Mouse (Mus musculus): ENCODE measurements around the gene Slc9a6.

Slc9a6 gene

DNA sequence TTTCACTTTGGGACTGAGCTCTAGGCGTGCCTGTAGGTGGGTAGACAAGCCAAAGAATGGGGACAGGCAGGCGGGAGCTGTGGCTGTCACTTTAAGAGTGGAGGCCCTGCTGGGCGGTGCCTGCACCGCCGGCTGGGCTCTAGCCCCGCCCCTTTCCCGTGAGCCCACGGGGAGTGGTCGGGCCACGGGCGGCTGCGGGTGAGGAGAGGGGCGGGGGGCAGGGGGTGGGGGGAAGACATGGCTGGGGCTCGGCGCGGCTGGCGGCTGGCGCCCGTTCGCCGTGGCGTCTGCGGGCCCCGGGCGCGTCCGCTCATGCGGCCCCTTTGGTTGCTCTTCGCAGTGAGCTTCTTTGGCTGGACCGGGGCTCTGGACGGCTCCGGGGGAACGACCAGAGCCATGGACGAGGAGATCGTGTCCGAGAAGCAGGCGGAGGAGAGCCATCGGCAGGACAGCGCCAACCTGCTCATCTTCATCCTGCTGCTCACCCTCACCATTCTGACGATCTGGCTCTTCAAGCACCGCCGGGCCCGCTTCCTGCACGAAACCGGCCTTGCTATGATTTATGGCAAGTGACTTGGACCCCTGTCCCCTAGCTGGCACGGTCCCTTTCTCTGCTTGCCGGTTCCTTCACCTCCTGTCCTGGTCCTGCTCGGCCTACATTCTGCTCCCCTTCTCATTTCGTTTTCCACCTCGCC, at the start of gene Slc9a6:
Slc9a6 (plus strand) TSS at position 135 of the 695 bp plus-strand sequence.
- WGBS: 6% methylated on average over 48 of the region's 50 CpGs

DNA sequence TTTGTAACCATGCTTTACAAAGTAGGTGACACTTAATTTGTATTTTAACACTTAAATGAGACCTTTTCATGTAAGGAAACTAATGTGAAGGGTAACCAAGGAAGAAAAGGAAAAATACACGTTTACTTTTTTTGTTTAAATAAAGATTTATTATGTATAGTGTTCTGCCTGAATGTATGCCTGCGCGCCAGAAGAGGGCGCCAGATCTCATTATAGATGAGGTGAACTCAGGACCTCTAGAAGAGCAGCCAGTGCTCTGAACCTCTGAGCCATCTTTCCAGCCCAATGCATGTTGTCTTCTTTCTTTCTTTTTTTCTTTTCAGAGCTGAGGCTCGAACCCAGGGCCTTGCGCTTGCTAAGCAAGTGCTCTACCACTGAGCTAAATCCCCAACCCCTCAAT, 37.1 kb upstream of the Slc9a6 start:
- 23% methylated on average over 6 of the region's 6 CpGs for WGBS

DNA sequence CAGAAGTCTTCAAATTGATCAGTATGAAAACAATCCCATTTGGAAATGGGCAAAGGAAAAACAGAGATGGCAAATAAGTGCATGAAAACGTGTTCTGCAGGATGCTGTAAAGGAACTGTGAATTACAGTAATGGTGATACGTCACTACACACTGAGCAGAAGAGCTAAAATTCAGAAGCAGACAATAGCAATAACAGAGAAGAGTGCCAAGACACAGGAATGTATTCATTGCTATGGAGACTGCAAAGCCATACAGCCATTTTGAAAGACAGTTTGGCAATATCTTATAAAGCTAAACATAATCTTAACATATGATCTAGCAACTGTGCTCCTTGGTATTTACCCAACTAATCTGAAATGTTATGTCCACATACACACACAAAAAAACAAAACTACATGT, 31.4 kb upstream of the Slc9a6 start:
- WGBS: 38% methylated on average over 2 of the region's 2 CpGs

DNA sequence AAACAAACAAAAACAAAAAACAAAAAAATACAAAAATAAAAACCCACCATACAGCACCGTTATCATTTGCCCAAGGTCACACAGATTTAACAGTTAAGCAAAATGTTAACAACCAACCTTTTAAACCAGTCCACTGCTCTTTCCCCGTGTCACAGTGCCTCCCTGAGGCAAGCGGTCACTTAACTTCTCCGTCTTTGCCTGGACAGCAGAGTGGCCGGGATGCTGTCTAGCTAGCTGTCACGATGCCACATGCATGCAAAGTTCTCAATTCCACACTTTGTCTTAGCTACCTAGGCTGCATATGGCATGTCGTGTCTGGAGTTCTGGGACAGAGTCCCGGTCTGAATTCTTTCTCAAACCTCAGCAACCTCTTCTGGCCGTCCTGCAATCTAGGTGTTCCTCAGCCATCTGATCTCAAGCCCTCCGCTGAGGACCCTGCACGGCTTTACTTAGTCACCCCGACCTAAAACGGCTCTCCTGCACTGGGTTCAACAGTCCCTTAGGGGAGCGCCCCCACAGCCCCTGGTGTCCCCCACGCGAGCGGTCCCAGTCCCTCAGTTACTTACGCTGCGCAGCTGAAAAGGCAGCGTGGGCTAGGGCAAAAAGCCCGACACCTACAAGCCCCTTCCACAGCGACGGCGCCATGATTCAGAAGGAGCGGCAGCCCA, 12.2 kb upstream of the Slc9a6 start:
- WGBS: 9% methylated on average over 25 of the region's 25 CpGs

DNA sequence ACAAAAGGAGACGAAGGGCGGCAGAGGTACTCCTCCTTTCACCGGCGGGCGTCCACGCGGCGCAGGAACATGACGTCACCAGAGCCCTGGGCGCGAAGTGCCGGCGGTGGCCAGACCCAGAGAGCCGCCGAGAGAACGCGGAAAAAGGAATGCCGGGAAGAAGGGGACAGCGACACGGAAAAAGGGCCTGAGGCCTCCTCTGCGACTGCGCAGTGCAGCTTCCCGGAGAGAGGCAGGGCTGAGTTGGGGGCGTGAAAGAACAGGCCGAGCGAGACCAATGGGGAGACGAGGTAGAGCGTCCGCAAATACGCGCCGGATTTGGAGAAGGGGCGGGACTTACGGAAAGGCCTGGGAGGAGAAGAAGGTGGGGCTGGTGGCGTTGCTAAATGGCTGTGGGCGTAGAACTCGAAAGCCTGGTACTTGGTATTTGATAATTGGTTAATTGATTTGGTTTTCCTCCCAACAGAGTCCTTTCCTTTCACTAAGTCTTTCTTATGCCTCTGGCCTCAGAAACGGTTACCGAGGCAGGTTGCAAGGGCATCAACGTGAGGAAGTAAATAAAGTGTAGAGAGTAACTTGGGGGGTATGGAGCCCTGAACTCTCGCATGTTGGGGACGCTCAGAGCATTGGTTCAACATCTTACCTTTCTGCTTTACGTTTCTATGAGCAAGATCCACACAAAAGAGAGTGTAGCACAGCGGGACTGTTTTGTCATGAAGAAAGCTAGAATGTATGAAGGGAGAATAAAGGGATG, 11.5 kb upstream of the Slc9a6 start, which contains the start of gene Mmgt1:
Mmgt1 (minus strand) TSS at position 183 of the 754 bp plus-strand sequence.
- WGBS: 4% methylated on average over 44 of the region's 44 CpGs

DNA sequence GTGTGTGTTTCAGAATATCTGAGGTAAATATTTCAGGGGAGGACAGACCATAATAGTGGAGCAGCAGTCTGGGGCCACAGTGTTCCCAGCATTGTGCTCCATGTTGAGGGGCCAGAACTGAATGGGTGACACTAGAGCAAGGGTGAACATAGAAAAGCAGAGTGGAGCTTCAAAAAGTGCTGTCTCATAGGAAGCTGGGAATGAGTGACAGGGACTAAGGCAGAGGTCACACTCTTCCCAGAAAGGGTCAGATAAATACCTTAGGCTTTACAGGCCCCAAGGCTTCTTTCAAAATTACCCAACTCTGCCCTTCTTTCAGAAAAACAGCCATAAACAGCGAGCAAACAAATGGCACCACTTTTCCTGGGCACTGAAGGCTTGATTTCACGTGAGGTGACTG, 3.0 kb upstream of the Slc9a6 start:
- WGBS: 89% methylated on average over 2 of the region's 2 CpGs

DNA sequence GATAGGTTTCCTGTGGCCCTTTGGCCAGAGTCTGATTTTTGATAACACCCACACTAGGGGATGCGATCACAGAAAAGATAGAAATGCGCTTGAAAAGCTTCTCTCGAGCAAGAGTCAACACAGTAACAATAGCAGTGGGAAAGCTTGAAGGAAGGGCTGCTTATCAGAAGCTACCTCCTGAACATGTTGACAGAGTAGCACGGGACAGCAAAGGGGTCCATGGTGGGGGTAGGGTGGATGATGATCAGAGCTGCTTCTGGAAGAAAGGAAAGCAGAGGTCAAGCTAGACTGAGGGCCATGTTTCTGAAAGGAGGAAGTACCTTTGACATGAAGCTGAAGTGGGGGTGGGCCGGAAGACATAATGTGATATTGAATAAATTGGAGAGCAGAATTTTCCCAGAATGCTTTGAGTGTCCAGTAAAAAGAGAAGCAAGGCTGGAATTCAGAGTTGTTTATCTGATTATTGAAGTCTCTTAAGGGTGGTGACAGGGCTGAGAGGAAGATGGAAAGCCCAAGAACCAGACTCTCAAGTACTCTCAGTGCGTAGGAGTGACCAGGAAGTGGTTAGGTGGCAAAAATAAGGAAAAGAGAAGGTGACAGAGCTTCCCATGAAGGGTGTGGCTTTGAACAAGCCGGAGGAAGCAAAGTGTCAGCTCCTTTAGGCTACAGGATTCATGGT, 2.4 kb upstream of the Slc9a6 start:
- WGBS: 84% methylated on average over 7 of the region's 7 CpGs

DNA sequence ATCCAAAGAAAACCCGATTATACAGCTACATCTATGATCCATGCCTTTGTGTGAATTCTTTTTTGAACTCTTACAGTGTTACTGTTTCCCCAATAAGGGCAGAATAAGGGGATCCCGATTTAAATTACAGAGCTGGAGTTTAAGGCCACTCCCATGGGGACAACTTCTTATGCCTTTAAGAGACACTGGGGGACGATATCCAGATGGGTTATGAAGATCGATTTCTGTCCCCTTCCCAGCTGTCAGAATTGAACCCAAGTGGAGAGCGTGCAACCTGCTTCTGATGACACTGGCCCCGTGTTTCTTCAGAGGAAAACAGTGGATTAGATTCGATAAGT, 303 bp upstream of the Slc9a6 start:
- WGBS: 24% methylated on average over 7 of the region's 7 CpGs

DNA sequence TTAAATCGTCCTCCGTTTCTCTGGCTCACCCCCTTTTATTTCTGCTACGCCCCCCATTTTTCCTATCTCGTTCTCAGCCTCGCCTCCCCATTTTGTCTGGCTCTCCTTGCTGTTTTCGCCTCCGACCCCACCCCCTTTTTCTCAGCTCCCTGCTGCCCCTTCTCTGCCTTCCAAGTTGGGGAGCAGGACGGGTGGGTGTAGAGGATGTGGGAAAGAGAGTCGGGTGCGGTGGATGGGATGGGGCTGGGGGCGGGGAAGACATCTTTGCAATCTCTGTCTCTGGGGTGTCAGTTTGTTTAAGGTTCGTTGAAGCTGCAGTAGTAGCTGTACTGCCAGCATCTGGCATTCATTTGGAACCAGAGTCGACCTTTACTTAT, 749 bp downstream of the Slc9a6 start:
- WGBS: 8% methylated on average over 13 of the region's 13 CpGs

DNA sequence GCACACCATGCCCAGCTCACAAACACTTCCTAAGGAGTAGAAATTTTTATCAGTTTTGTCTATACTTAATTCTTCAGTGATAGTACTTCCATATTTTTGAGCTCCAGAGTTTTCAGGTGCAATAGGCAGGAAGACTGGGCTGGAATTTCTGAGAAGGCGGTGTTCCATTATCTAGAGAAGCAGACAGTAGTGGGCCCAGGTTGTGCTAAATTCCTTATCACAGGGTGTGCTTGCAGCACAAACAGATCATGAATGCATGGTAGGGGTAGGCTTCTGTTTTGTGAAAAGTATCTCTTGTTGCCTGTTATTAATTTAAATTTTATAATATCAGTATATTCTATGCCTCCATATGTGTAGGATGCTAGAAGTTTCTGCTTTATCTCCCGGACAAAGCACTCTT, 5.7 kb downstream of the Slc9a6 start:
- 91% methylated on average over 2 of the region's 2 CpGs for WGBS

DNA sequence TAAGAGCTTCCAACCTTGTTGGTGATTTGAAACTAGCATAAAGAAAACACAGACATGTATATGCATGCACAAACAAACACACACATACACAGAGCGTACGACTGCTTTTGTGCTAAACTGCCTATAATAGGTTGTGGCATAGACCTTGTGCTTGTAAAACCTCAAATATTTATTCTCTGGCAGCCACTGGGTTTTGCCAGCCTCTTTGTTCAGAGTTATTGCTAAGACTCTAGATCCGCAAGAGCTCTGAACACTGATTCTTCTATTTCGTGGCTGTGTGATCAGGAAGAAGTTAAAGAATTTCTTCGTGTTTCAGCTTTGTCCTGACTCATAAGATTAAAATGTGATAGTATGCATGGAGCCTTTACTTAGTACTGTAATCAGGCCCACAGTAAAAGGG, 26.6 kb downstream of the Slc9a6 start:
- WGBS: 90% methylated on average over 5 of the region's 5 CpGs

DNA sequence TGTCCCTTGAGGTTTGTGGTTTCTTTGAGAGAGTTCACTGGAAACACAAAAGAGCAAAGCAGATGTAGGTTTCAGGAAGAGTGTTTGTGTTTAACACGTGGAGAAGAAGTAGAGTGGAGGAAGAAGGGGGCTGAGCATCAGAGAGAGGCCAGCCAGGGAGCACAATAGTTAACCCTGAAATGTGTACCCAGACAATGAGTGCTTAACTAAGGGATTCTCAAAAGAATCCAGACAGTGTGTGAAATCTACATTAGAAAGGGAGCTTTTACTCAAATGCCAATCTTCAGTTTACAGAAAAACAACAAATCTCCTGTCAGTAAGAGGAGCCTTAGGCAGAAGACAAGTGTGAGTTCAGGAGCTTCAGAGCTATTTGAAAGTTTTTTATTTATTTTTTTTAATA, 30.5 kb downstream of the Slc9a6 start:
- WGBS: 21% methylated on average over 1 of the region's 1 CpGs

DNA sequence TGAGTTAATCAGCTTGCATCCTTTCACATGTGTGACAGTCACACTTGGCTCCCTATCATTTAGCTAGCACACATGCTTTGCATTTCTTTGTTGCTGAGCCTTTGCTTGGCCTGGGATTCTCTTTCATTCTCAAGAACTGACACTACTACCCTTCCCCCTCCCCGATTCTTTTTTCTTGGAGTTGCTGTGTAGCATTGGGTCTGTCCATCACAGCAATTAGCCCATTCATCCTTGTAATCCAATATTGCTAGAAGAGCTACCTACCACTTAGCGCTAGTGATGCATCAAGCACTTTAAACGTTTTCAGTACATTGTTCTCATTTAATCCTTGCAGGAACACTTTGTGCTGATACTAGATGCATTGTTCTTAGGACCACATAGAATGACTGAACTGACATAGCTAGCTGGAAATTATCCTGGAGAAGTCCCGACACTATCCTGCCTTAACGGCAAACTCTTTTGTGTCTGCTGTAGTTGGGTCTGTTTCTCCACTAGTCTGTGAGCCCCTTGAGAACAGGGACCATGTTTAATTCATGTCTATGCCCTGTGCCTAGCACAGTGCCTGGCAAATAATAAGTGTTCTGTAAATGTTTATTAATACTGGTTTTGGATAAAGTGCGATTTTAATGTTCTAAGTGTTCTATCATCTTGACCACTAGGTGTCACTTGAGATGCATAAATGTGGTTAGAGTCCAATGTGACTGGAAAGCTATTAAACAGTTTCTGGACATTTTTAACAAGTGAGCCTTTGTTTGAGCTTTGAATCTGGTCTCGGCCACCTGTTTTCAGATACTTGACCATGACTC, 40.2 kb downstream of the Slc9a6 start:
- 44% methylated on average over 7 of the region's 7 CpGs for WGBS

DNA sequence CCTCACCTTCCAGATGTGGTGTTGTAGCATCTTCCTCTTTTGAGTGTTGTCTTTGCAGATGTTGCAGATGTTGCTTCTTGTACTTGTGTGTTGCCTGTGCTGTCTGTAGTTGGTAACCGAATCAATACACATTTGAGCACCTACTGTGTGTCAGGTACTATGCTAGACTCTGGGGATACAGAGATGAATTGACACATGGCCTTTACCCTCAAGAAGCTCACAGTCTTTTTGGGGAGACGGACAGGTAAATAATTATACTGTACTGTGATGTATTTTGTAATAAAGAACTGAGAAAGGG, 40.7 kb downstream of the Slc9a6 start:
- WGBS: 83% methylated on average over 2 of the region's 2 CpGs

DNA sequence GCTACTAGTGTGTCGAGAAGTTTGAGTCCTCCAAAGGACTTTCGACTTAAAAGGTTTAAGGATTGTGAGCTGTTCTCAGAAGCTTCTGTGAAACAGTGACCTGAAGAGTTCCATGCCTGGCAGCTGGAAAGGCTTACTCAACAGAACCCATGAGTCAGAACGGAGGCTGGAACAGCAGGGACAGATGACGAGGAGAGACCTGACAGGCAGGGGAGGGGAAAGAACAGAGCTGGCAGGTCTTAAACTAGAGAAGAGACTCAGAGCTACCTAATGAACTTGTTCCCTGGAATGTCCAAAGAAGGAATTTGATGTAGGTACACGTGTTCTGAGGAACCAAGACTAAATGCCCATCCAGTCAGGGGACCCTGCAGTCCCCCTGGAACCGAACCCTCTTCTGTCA, 41.3 kb downstream of the Slc9a6 start:
- 64% methylated on average over 6 of the region's 6 CpGs for WGBS

DNA sequence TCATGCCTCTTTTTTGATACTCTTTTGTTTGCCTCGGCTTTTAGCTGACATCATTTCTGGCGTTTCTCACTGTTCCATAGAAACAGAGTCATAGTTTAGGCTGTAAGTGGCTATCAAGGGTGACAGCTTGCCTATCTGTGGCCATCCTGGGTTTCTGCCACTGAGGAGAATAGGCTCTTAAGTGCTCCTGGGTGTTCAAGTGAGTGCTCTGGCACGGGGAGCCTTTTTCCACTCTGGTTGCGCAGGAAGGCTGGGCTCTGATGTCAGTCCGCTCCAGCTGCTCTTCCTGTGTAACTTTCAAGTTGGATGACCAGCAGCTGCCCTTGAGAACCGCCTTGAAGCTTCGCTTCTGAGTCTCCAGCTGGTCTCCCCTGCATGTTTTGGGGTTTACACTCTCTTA, 42.2 kb downstream of the Slc9a6 start:
- WGBS: 66% methylated on average over 7 of the region's 7 CpGs

DNA sequence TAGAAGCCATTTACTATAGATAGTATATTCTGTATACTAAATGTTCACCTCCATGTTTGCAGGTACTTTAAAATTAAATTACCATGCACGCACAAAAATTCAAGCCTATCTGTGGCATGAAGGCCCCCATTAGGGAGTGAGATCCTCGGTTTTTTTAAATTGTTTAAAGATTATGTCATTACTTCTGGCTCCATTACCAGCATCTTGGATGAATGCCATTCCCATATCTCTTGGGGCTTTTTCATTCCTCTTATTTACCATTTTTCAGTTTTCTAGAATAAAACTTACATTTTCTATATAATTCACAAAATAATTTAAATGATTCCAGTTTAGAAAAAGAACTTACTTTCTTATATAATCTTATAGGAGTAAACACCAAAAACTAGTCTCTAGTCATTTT, 46.1 kb downstream of the Slc9a6 start:
- WGBS: 61% methylated on average over 2 of the region's 2 CpGs

DNA sequence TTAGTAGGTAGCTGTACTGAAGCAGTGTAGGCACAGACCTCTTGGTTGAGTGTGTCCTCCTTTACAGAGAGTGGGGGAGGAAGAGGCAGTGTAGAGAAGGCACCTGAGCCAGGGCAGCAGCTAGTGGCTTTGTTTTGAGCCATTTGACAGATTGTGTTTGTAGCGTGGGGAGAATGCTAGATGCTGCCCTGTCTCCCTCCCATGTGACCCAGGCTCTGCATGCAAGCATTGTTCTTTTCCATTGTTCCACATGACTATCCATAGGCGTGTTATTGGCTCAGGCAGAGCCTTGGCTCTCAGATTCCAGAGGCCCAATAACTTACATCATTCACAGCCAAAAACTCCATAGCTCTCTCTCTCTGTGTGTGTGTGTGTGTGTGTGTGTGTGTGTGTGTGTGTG, 49.7 kb downstream of the Slc9a6 start:
- 75% methylated on average over 2 of the region's 2 CpGs for WGBS

DNA sequence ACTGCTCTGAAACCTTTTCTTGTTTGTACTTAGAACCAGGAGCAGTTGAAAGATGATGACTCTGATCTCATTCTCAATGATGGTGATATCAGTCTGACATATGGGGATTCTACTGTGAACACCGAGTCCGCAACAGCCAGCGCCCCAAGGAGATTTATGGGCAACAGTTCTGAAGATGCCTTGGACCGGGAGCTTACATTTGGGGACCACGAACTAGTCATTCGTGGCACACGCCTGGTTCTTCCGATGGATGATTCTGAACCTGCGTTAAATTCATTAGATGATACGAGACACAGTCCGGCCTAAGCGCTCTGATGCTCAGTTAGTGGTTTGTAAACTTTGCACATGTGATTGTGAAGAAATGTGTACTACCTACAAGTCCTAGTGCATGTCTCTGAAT, 51.6 kb downstream of the Slc9a6 start:
- WGBS: 93% methylated on average over 12 of the region's 12 CpGs

DNA sequence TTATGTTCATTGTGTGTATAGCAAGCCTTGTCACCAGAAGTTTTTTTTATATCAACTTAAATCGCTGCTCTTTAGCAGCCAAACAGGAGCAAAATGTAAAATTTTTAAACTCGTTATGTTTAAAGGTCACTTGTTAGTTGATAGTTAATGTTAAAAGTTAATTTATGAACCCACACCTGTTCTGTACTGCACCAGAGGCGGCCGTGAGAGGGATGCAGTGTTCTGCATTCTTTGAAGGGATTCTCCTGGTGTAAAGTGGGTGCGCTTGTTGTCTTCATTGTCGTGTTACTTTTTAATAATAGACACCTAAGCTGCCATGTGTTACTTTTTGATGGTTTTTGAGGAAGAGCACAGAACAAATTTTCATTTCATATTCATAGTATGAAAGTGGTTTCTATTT, 52.8 kb downstream of the Slc9a6 start:
- 88% methylated on average over 6 of the region's 6 CpGs for WGBS

DNA sequence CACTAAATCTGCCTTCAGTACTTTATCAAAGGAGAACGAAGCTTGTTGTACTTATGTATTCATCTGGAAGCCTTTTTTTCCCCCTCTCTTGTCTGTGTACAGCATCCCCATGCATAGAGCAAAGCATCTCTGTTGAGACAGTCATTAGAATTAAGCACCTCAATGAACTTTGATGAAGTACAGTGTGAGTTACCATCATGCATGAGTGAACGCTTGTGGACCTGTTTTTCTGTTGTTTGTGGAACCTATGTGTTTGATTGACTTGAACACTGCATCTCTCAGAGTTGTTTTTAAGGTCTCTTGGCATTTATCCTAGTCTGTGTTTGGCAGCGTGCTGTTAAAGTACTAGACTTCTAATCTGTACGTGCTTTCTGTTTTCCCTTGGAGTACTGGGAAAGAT, 53.8 kb downstream of the Slc9a6 start:
- WGBS: 73% methylated on average over 4 of the region's 4 CpGs
